Mouse (Mus musculus) liver, adult 2 months (tissue): Measurements from ENCODE around the gene Pes1.

Experiments used
- CTCF ChIP-seq: fragments of 200-500 bp; IDR thresholded peaks from 2 replicates; pipeline ENCODE4 v1.5.1; 2011; ENCODE audit warnings: low read depth, low read length, control low read depth
- POLR2A ChIP-seq: fragments of 200-500 bp; IDR thresholded peaks from 2 replicates; pipeline ENCODE4 v1.6.1; 2011; ENCODE audit warnings: low read length, control low read depth; ENCODE audit not compliant: insufficient read depth; ENCODE audit errors: extremely low read depth

- TF ChIP-seq POLR2A (no peak), CTCF (peak; percentile 61)
These were observed 42.7 kb downstream of the Pes1 start for GRCm38 (mm10) chr11:4006462-4006861.
